Mouse (Mus musculus) heart, postnatal 0 days (tissue): ENCODE measurements at regions not wholly inside any gene's neighbourhood (a gene's known extent, or its start where the extent isn't known, plus 50 kb on each side); places are given as distances from the start of the nearest gene placed in this dataset.

Source experiments
- CTCF ChIP-seq: IDR thresholded peaks from 2 replicates; pipeline ENCODE4 v1.5.1; 2016; ENCODE audit warnings: antibody characterized with exemption, control low read depth, low read depth
- EP300 ChIP-seq: IDR thresholded peaks from 2 replicates; pipeline ENCODE4 v1.6.1; 2016; ENCODE audit warnings: antibody characterized with exemption, low read depth

- TF ChIP-seq CTCF (no peak), EP300 (peak; percentile 9; the same call in 1 of the 2 replicates)
Measured at GRCm38 (mm10) chr2:78331736-78332475, 385.7 kb upstream of the Cwc22 start.
